7 mouse cellular contexts compared by ENCODE assay signal in the genomic region with DNA sequence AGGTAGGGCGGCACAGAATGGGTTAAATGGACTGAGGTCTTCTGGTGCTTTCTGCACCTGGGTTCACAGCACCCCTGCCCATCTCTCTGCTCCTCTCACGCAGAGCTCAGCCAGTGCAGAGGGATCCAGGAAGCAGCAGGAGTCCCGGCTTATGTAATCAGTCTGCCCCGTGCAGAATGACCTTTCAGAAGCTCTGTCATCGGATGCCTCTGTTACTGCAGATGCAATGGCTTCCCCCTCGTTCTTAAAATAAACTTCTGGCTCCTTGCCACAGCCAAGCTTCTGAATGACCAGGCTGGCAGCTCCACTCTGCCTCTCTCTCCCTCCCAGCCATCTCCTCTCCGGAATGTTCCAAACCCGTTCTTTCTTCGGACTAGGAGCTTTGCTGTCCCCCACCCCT.
DNase-seq lines count a peak whose midpoint lies in the region; ATAC-seq lines count a peak whose summit lies in the region.

No protein-coding gene starts in this region.

- no peak overlapping the region for H3K4me3 ChIP-seq in embryonic facial prominence, embryonic 15.5 days (replicated peaks)
- H3K4me3 ChIP-seq in heart, embryonic 12.5 days = peak overlapping the region; percentile 6; the same call in 1 of the 2 replicates
- H3K4me3 ChIP-seq in kidney, embryonic 15.5 days (replicated peaks) = no peak overlapping the region
- no peak overlapping the region for H3K4me3 ChIP-seq in limb, embryonic 15.5 days
- no peak overlapping the region for H3K4me3 ChIP-seq in midbrain, embryonic 15.5 days

- DNase-seq in cerebellum, adult 11 months = peak; percentile 67
- peak; percentile 41 for DNase-seq in testis, postnatal 14 days (ENCODE audit: low spot score)

- 0 out of 2 replicates have a peak, but pooled peaks cover 8% of the 10 kb centered on the region for H3K4me1 ChIP-seq in embryonic facial prominence, embryonic 15.5 days
- H3K4me1 ChIP-seq in heart, embryonic 12.5 days (replicated peaks) = peaks cover 32% of the 10 kb centered on the region
- peaks cover 10% of the 10 kb centered on the region for H3K4me1 ChIP-seq in kidney, embryonic 15.5 days
- peaks cover 11% of the 10 kb centered on the region for H3K4me1 ChIP-seq in limb, embryonic 15.5 days
- peaks cover 95% of the 10 kb centered on the region for H3K4me1 ChIP-seq in midbrain, embryonic 15.5 days

- H3K27me3 ChIP-seq in embryonic facial prominence, embryonic 15.5 days = no peaks in the 10 kb centered on the region
- 0 out of 2 replicates have a peak, but pooled peaks cover 5% of the 10 kb centered on the region for H3K27me3 ChIP-seq in heart, embryonic 12.5 days (replicated peaks)
- peaks cover 13% of the 10 kb centered on the region for H3K27me3 ChIP-seq in kidney, embryonic 15.5 days
- H3K27me3 ChIP-seq in limb, embryonic 15.5 days = no peaks in the 10 kb centered on the region
- no peaks in the 10 kb centered on the region for H3K27me3 ChIP-seq in midbrain, embryonic 15.5 days (replicated peaks)

- 18% methylated on average over 9 of the region's 9 CpGs for WGBS in embryonic facial prominence, embryonic 15.5 days
- WGBS in heart, embryonic 12.5 days = 9% methylated on average over 9 of the region's 9 CpGs
- 16% methylated on average over 9 of the region's 9 CpGs for WGBS in kidney, embryonic 15.5 days
- WGBS in limb, embryonic 15.5 days = 18% methylated on average over 9 of the region's 9 CpGs
- 12% methylated on average over 9 of the region's 9 CpGs for WGBS in midbrain, embryonic 15.5 days

- H3K27ac ChIP-seq in embryonic facial prominence, embryonic 15.5 days (replicated peaks) = no peak overlapping the region
- peak overlapping the region; percentile 74 for H3K27ac ChIP-seq in heart, embryonic 12.5 days (ENCODE audit: poor library complexity, severe bottlenecking)
- H3K27ac ChIP-seq in kidney, embryonic 15.5 days = no peak overlapping the region
- no peak overlapping the region for H3K27ac ChIP-seq in limb, embryonic 15.5 days
- H3K27ac ChIP-seq in midbrain, embryonic 15.5 days = peak overlapping the region; percentile 80

- ATAC-seq in embryonic facial prominence, embryonic 15.5 days (ENCODE audit: insufficient number of reproducible peaks, low FRiP score, low TSS enrichment, low read depth) = peak; percentile 80; the same call in 1 of the 2 replicates
- ATAC-seq in heart, embryonic 12.5 days (ENCODE audit: insufficient number of reproducible peaks, low FRiP score) = peak; percentile 84
- ATAC-seq in kidney, embryonic 15.5 days (replicated peaks; ENCODE audit: low FRiP score) = peak; percentile 86
- peak; percentile 49 for ATAC-seq in limb, embryonic 15.5 days (ENCODE audit: insufficient number of reproducible peaks, low FRiP score, low TSS enrichment, low read depth)
- 0 out of 2 replicates have a peak, but pooled peaks have one; percentile 22 for ATAC-seq in midbrain, embryonic 15.5 days (replicated peaks)

- H3K9ac ChIP-seq in embryonic facial prominence, embryonic 15.5 days = no peak overlapping the region
- H3K9ac ChIP-seq in heart, embryonic 12.5 days = no peak overlapping the region
- no peak overlapping the region for H3K9ac ChIP-seq in kidney, embryonic 15.5 days
- no peak overlapping the region for H3K9ac ChIP-seq in limb, embryonic 15.5 days
- peak overlapping the region; percentile 8; the same call in 1 of the 2 replicates for H3K9ac ChIP-seq in midbrain, embryonic 15.5 days

- no peak overlapping the region for H3K4me2 ChIP-seq in embryonic facial prominence, embryonic 15.5 days (replicated peaks)
- H3K4me2 ChIP-seq in heart, embryonic 12.5 days = peak overlapping the region; percentile 61
- H3K4me2 ChIP-seq in kidney, embryonic 15.5 days = no peak overlapping the region
- no peak overlapping the region for H3K4me2 ChIP-seq in limb, embryonic 15.5 days
- H3K4me2 ChIP-seq in midbrain, embryonic 15.5 days = peak overlapping the region; percentile 19

- no peaks in the 10 kb centered on the region for H3K36me3 ChIP-seq in embryonic facial prominence, embryonic 15.5 days
- no peaks in the 10 kb centered on the region for H3K36me3 ChIP-seq in heart, embryonic 12.5 days
- no peaks in the 10 kb centered on the region for H3K36me3 ChIP-seq in kidney, embryonic 15.5 days
- no peaks in the 10 kb centered on the region for H3K36me3 ChIP-seq in limb, embryonic 15.5 days
- no peaks in the 10 kb centered on the region for H3K36me3 ChIP-seq in midbrain, embryonic 15.5 days (replicated peaks)

- no peaks in the 10 kb centered on the region for H3K9me3 ChIP-seq in embryonic facial prominence, embryonic 15.5 days (replicated peaks)
- H3K9me3 ChIP-seq in heart, embryonic 12.5 days (replicated peaks) = no peaks in the 10 kb centered on the region
- H3K9me3 ChIP-seq in kidney, embryonic 15.5 days (replicated peaks) = no peaks in the 10 kb centered on the region
- H3K9me3 ChIP-seq in limb, embryonic 15.5 days = no peaks in the 10 kb centered on the region
- H3K9me3 ChIP-seq in midbrain, embryonic 15.5 days = no peaks in the 10 kb centered on the region

Comparison
In these comparisons a context has a peak if more than half of its experiments do, and no peak if none do; other contexts are left out.
1. ATAC-seq: peak in every context shown above with its lines; median percentile 86 in kidney, embryonic 15.5 days; 84 in heart, embryonic 12.5 days; 80 in embryonic facial prominence, embryonic 15.5 days; 49 in limb, embryonic 15.5 days; 22 in midbrain, embryonic 15.5 days.
2. H3K27ac ChIP-seq: peak in heart, embryonic 12.5 days (single experiment) and midbrain, embryonic 15.5 days (single experiment); none in embryonic facial prominence, embryonic 15.5 days (single experiment), kidney, embryonic 15.5 days (single experiment) and limb, embryonic 15.5 days (single experiment).
3. H3K4me2 ChIP-seq: peak in heart, embryonic 12.5 days (single experiment) and midbrain, embryonic 15.5 days (single experiment); none in embryonic facial prominence, embryonic 15.5 days (single experiment), kidney, embryonic 15.5 days (single experiment) and limb, embryonic 15.5 days (single experiment).